Mouse (Mus musculus): ENCODE measurements around the gene Ddx24. TPM values are rescaled to one million over a fixed set of nuclear protein-coding genes. Genes with fewer than 3 reads are reported as not detected.

Ddx24 gene
- polyA plus RNA-seq, 1 experiment from 2014 or later = 175 TPM

GRCm38 (mm10) chr12:103388505-103389347 is 36.9 kb downstream of the Ddx24 start, which contains the start of gene Otub2:
TSS of gene Otub2 (plus strand) at chr12:103388682.
- peak within 1 kb of the TSS; percentile 77 for H3K4me3 ChIP-seq
- WGBS = under 1% methylated on average over 57 of the region's 58 CpGs
- peak within 1 kb of the TSS; percentile 42; the same call in 1 of the 2 replicates for H3K27ac ChIP-seq
- no peaks in the 10 kb centered on the region for H3K9me3 ChIP-seq (replicated peaks)
- H3K4me2 ChIP-seq = peak within 1 kb of the TSS; percentile 87
- no peaks in the 10 kb centered on the region for H3K27me3 ChIP-seq
- H3K9ac ChIP-seq = peak within 1 kb of the TSS; percentile 94
- peaks cover 14% of the 10 kb centered on the region for H3K4me1 ChIP-seq
- peak; percentile 100 for ATAC-seq
- no peaks in the 10 kb centered on the region for H3K36me3 ChIP-seq (ENCODE audit: poor library complexity, severe bottlenecking)

GRCm38 (mm10) chr12:103380226-103380625 is 45.4 kb downstream of the Ddx24 start:
- H3K9me3 ChIP-seq (replicated peaks) = no peaks in the 10 kb centered on the region; the same call in 1 of the 2 replicates
- no peak overlapping the region for H3K4me2 ChIP-seq
- 85% methylated on average over 4 of the region's 4 CpGs for WGBS
- no peak overlapping the region for H3K9ac ChIP-seq
- ATAC-seq = no peak
- H3K4me3 ChIP-seq = no peak overlapping the region
- H3K27me3 ChIP-seq = no peaks in the 10 kb centered on the region
- no peak overlapping the region for H3K27ac ChIP-seq
- H3K4me1 ChIP-seq = peaks cover 8% of the 10 kb centered on the region; the same call in 1 of the 2 replicates
- H3K36me3 ChIP-seq (ENCODE audit: poor library complexity, severe bottlenecking) = no peaks in the 10 kb centered on the region

- H3K9me3 ChIP-seq (replicated peaks) = no peaks in the 10 kb centered on the region; the same call in 1 of the 2 replicates
- no peak overlapping the region for H3K9ac ChIP-seq
- peak; percentile 54 for ATAC-seq
- H3K4me2 ChIP-seq = no peak overlapping the region
- H3K36me3 ChIP-seq (ENCODE audit: poor library complexity, severe bottlenecking) = no peaks in the 10 kb centered on the region
- H3K4me1 ChIP-seq = peaks cover 8% of the 10 kb centered on the region; the same call in 1 of the 2 replicates
- no peaks in the 10 kb centered on the region for H3K27me3 ChIP-seq
- H3K27ac ChIP-seq = peak overlapping the region; percentile 45
- no peak overlapping the region for H3K4me3 ChIP-seq
- 57% methylated on average over 4 of the region's 4 CpGs for WGBS
Measured at GRCm38 (mm10) chr12:103376774-103377173, 48.9 kb downstream of the Ddx24 start.

GRCm38 (mm10) chr12:103376124-103376523 is 49.5 kb downstream of the Ddx24 start:
- Histone ChIP-seq H3K27ac (peak overlapping the region; percentile 45), H3K9ac (no peak overlapping the region), H3K9me3 (replicated peaks) (no peaks in the 10 kb centered on the region; the same call in 1 of the 2 replicates), H3K4me3 (no peak overlapping the region), H3K27me3 (no peaks in the 10 kb centered on the region), H3K4me1 (peaks cover 8% of the 10 kb centered on the region; the same call in 1 of the 2 replicates), H3K36me3 (ENCODE audit: poor library complexity, severe bottlenecking) (no peaks in the 10 kb centered on the region), H3K4me2 (no peak overlapping the region)
- WGBS = 68% methylated on average over 5 of the region's 5 CpGs
- peak; percentile 73 for ATAC-seq

- 80% methylated on average over 8 of the region's 8 CpGs for WGBS
- H3K27me3 ChIP-seq = 0 out of 2 replicates have a peak, but pooled peaks cover 3% of the 10 kb centered on the region
- no peaks in the 10 kb centered on the region for H3K9me3 ChIP-seq (replicated peaks)
- H3K4me1 ChIP-seq = peaks cover 8% of the 10 kb centered on the region; the same call in 1 of the 2 replicates
- ATAC-seq = no peak
- no peak overlapping the region for H3K4me3 ChIP-seq
- H3K27ac ChIP-seq = no peak overlapping the region
- no peak overlapping the region for H3K9ac ChIP-seq
- no peak overlapping the region for H3K4me2 ChIP-seq
- no peaks in the 10 kb centered on the region for H3K36me3 ChIP-seq (ENCODE audit: poor library complexity, severe bottlenecking)
Measured at GRCm38 (mm10) chr12:103373530-103374236, 51.9 kb downstream of the Ddx24 start.

- Histone ChIP-seq H3K27ac (no peak overlapping the region), H3K27me3 (0 out of 2 replicates have a peak, but pooled peaks cover 3% of the 10 kb centered on the region), H3K36me3 (ENCODE audit: poor library complexity, severe bottlenecking) (no peaks in the 10 kb centered on the region), H3K4me3 (no peak overlapping the region), H3K9me3 (replicated peaks) (no peaks in the 10 kb centered on the region), H3K4me2 (no peak overlapping the region), H3K9ac (no peak overlapping the region), H3K4me1 (peaks cover 12% of the 10 kb centered on the region; the same call in 1 of the 2 replicates)
- no peak for ATAC-seq
- WGBS = 29% methylated on average over 6 of the region's 6 CpGs
Measured at GRCm38 (mm10) chr12:103371711-103372110, 53.9 kb downstream of the Ddx24 start.

- Histone ChIP-seq H3K4me1 (peaks cover 4% of the 10 kb centered on the region; the same call in 1 of the 2 replicates), H3K4me3 (no peak overlapping the region), H3K9ac (no peak overlapping the region), H3K27me3 (0 out of 2 replicates have a peak, but pooled peaks cover 3% of the 10 kb centered on the region), H3K9me3 (replicated peaks) (no peaks in the 10 kb centered on the region), H3K27ac (no peak overlapping the region), H3K4me2 (no peak overlapping the region), H3K36me3 (ENCODE audit: poor library complexity, severe bottlenecking) (no peaks in the 10 kb centered on the region)
- WGBS = 81% methylated on average over 4 of the region's 4 CpGs
- no peak for ATAC-seq
Measured at GRCm38 (mm10) chr12:103370861-103371260, 54.8 kb downstream of the Ddx24 start.

GRCm38 (mm10) chr12:103368777-103369176 is 56.9 kb downstream of the Ddx24 start:
- H3K36me3 ChIP-seq (ENCODE audit: poor library complexity, severe bottlenecking) = no peaks in the 10 kb centered on the region
- H3K9ac ChIP-seq = no peak overlapping the region
- H3K4me1 ChIP-seq = peaks cover 4% of the 10 kb centered on the region; the same call in 1 of the 2 replicates
- no peaks in the 10 kb centered on the region for H3K9me3 ChIP-seq (replicated peaks)
- H3K4me3 ChIP-seq = no peak overlapping the region
- 0 out of 2 replicates have a peak, but pooled peaks cover 3% of the 10 kb centered on the region for H3K27me3 ChIP-seq
- WGBS = 72% methylated on average over 2 of the region's 2 CpGs
- no peak for ATAC-seq
- no peak overlapping the region for H3K4me2 ChIP-seq
- no peak overlapping the region for H3K27ac ChIP-seq

DNA sequence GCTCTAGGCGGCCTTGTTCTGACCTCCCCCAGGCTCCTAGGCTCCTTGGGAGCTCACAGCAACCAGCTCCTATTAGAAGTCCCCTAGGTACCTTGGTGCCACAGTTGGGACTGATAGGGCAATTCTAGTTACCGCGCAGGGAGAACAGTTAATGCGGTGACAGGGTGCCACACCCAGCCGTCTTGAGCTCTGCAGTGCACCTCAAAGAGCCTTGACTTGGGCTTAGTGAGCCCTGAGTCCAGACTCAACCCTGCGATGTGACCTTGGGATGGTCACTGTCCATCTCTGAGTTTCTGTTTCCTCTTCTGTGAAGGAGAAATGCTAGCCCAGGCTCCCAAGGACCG is 57.3 kb downstream of the Ddx24 start:
- H3K36me3 ChIP-seq (ENCODE audit: poor library complexity, severe bottlenecking) = no peaks in the 10 kb centered on the region
- H3K9me3 ChIP-seq (replicated peaks) = no peaks in the 10 kb centered on the region
- no peak overlapping the region for H3K9ac ChIP-seq
- peak; percentile 11; the same call in 1 of the 2 replicates for ATAC-seq
- 88% methylated on average over 7 of the region's 7 CpGs for WGBS
- H3K4me3 ChIP-seq = no peak overlapping the region
- 0 out of 2 replicates have a peak, but pooled peaks cover 3% of the 10 kb centered on the region for H3K27me3 ChIP-seq
- peak overlapping the region; percentile 24; the same call in 1 of the 2 replicates for H3K4me2 ChIP-seq
- H3K4me1 ChIP-seq = peaks cover 4% of the 10 kb centered on the region; the same call in 1 of the 2 replicates
- no peak overlapping the region for H3K27ac ChIP-seq

DNA sequence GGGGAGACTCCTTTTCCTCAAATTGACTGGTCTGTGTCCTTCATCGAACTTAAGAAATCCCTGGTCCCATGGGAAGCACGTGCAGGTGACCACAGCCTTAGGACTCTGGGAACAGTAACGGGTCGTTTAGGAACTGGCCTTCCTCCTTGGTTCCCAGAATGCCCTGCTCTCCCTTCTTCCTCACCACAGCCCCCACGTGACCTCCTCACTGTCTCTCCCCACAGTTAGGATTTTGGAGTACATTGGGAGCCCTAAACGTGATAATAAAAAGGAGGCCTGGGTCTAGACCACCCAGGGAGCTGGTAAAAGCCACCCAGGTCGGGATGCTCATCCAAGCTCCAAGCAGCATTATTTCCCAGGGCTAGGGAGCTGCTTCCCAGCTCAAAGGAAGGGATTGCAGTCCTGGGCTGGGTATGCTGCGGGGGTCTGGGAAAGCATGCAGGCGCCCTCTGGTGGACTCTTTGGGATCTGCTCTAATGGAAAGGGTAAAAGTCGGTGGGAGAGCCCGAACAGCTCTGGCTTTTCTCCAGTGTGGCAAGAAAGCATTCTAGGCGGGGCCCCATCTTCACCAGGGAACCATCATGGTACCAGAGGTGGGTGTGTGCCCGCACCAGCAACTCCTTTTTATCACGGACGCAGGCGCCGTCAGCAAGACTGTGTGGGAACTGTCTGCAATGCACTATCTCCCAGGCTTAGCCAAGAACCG is 57.9 kb downstream of the Ddx24 start:
- H3K9me3 ChIP-seq (replicated peaks) = no peaks in the 10 kb centered on the region
- 0 out of 2 replicates have a peak, but pooled peaks cover 3% of the 10 kb centered on the region for H3K27me3 ChIP-seq
- H3K9ac ChIP-seq = no peak overlapping the region
- WGBS = 19% methylated on average over 18 of the region's 18 CpGs
- no peak overlapping the region for H3K4me3 ChIP-seq
- peaks cover 4% of the 10 kb centered on the region; the same call in 1 of the 2 replicates for H3K4me1 ChIP-seq
- H3K27ac ChIP-seq = no peak overlapping the region
- peak; percentile 84 for ATAC-seq
- no peaks in the 10 kb centered on the region for H3K36me3 ChIP-seq (ENCODE audit: poor library complexity, severe bottlenecking)
- peak overlapping the region; percentile 24; the same call in 1 of the 2 replicates for H3K4me2 ChIP-seq

GRCm38 (mm10) chr12:103367171-103367570 is 58.5 kb downstream of the Ddx24 start:
- Histone ChIP-seq H3K9ac (no peak overlapping the region), H3K36me3 (ENCODE audit: poor library complexity, severe bottlenecking) (no peaks in the 10 kb centered on the region), H3K4me3 (no peak overlapping the region), H3K27ac (no peak overlapping the region), H3K9me3 (replicated peaks) (no peaks in the 10 kb centered on the region), H3K27me3 (0 out of 2 replicates have a peak, but pooled peaks cover 3% of the 10 kb centered on the region), H3K4me2 (no peak overlapping the region), H3K4me1 (peaks cover 4% of the 10 kb centered on the region; the same call in 1 of the 2 replicates)
- 76% methylated on average over 2 of the region's 2 CpGs for WGBS
- ATAC-seq = no peak

All from forebrain, embryonic 13.5 days (tissue).